Mouse (Mus musculus) liver, embryonic 11.5 days (tissue): ENCODE results near the gene Meis2. TPM values are rescaled to one million over a fixed set of nuclear protein-coding genes. Genes with fewer than 3 reads are reported as not detected.

Source experiments
- ATAC-seq: fragments of 200-750 bp; cut with Nextera tagmentation; replicated peaks from 2 replicates; pipeline ENCODE4 v1.8.0; 2017; ENCODE audit warnings: moderate number of reproducible peaks, mild to moderate bottlenecking, moderate TSS enrichment, moderate library complexity; ENCODE audit not compliant: low FRiP score
- DNase-seq: peaks from one replicate; pipeline ENCODE4 v3.0.0-alpha.2; 2017; ENCODE audit warnings: low spot score
- H3K27ac ChIP-seq: fragments of 300-500 bp; sonication (generic); 2 replicates; pipeline ENCODE4 v1.5.1; 2014; ENCODE audit warnings: mild to moderate bottlenecking, low read depth, low read length, control low read depth
- H3K27me3 ChIP-seq: fragments of 300-500 bp; sonication (generic); replicated peaks from 2 replicates; pipeline ENCODE4 v1.6.1; 2014; ENCODE audit warnings: low read length, mixed read lengths; ENCODE audit not compliant: control insufficient read depth, insufficient read depth
- H3K36me3 ChIP-seq: fragments of 300-500 bp; sonication (generic); 2 replicates; pipeline ENCODE4 v1.6.1; 2014; ENCODE audit warnings: mild to moderate bottlenecking, low read length, moderate library complexity, mixed read lengths; ENCODE audit not compliant: control insufficient read depth, insufficient read depth
- H3K4me1 ChIP-seq: fragments of 300-500 bp; sonication (generic); replicated peaks from 2 replicates; pipeline ENCODE4 v1.6.1; 2014; ENCODE audit warnings: low read length, mixed read lengths; ENCODE audit not compliant: control insufficient read depth, insufficient read depth
- H3K4me2 ChIP-seq: fragments of 300-500 bp; sonication (generic); 2 replicates; pipeline ENCODE4 v1.6.1; 2014; ENCODE audit warnings: mild to moderate bottlenecking, control low read depth, moderate library complexity
- H3K4me3 ChIP-seq: fragments of 300-500 bp; sonication (generic); 2 replicates; pipeline ENCODE4 v1.5.1; 2014; ENCODE audit warnings: low read depth, low read length, control low read depth
- H3K9ac ChIP-seq: fragments of 300-500 bp; sonication (generic); 2 replicates; pipeline ENCODE4 v1.6.1; 2014; ENCODE audit warnings: low read depth, low read length, control low read depth
- H3K9me3 ChIP-seq: fragments of 300-500 bp; sonication (generic); 2 replicates; pipeline ENCODE4 v1.6.1; 2016; ENCODE audit warnings: low read length, inconsistent platforms, mixed read lengths; ENCODE audit not compliant: control insufficient read depth
- WGBS: fragments of 180-500 bp; shearing (Covaris S2); extraction: QIAGEN DNeasy Blood & Tissue Kit; methylation state at CpG from one replicate; pipeline ENCODE4 v1.1.7; 2014; 5-methylcytosine and 5-hydroxymethylcytosine counted together
- polyA plus RNA-seq: library from polyadenylated mRNA; unstranded; fragments of >200 nt; fragmentation: Nextera tagmentation; extraction: Ambion mirVana; gene quantifications from 2 replicates; pipeline ENCODE4 v1.2.1, GENCODE M21; 2014

Meis2 gene
- polyA plus RNA-seq, 1 experiment from 2014 or later = 20.0 TPM

GRCm38 (mm10) chr2:116021046-116021445 lies 44.6 kb downstream of the Meis2 start:
- DNase-seq (no peak), ATAC-seq (peak; percentile 69)
- H3K9me3 ChIP-seq = no peaks in the 10 kb centered on the region
- H3K36me3 ChIP-seq = no peaks in the 10 kb centered on the region
- no peaks in the 10 kb centered on the region for H3K27me3 ChIP-seq
- no peak overlapping the region for H3K9ac ChIP-seq
- no peak overlapping the region for H3K4me3 ChIP-seq
- 25% methylated on average over 9 of the region's 9 CpGs for WGBS
- no peak overlapping the region for H3K27ac ChIP-seq
- H3K4me1 ChIP-seq = peaks cover 10% of the 10 kb centered on the region
- peak overlapping the region; percentile 23 for H3K4me2 ChIP-seq

GRCm38 (mm10) chr2:116020451-116020951 lies 45.1 kb downstream of the Meis2 start:
- Histone ChIP-seq H3K9ac (no peak overlapping the region), H3K9me3 (no peaks in the 10 kb centered on the region), H3K4me3 (no peak overlapping the region), H3K4me1 (peaks cover 10% of the 10 kb centered on the region), H3K36me3 (no peaks in the 10 kb centered on the region), H3K4me2 (peak overlapping the region; percentile 23), H3K27me3 (no peaks in the 10 kb centered on the region), H3K27ac (no peak overlapping the region)
- peak; percentile 46 for ATAC-seq
- DNase-seq = no peak
- WGBS = 44% methylated on average over 5 of the region's 5 CpGs

DNA sequence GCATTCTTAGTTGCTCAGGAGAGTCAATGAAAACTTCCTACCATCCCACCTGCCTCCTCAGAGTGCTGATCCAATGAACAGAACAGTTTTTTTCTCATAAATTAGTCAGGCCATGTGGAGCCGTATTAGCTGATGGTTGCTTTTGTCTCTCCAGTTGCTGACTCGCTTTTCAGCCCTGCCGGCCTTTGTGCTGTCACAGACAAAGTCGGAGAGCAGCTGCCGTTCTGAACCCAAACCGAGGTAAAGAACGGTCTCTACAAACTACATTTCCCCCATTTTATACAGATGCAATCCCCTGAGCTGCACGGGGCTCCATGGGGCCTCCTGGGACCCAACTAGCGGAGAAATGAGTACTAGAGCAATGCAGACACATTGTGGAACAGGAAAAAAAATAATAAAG lies 45.7 kb downstream of the Meis2 start:
- H3K4me1 ChIP-seq = peaks cover 10% of the 10 kb centered on the region
- no peaks in the 10 kb centered on the region for H3K27me3 ChIP-seq
- WGBS = 56% methylated on average over 9 of the region's 9 CpGs
- ATAC-seq = no peak
- H3K27ac ChIP-seq = no peak overlapping the region
- no peak overlapping the region for H3K9ac ChIP-seq
- no peak overlapping the region for H3K4me3 ChIP-seq
- H3K4me2 ChIP-seq = no peak overlapping the region
- H3K9me3 ChIP-seq = no peaks in the 10 kb centered on the region
- no peaks in the 10 kb centered on the region for H3K36me3 ChIP-seq
- DNase-seq = no peak

DNA sequence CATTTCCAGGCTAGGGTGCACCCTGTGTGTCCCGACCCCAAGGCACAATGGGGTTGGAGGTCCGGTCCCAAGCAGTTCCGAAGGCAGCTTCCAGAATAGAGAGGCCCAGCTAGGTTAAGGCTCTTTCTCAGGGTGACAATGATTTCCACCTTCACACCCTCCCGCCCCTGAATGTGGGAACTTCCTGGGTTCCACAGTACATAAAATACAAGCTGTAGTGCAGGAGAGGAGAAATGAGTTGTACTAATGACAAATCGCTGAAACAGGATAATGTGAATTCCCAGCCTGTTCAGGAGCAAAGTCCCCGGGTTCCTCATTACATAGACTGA lies 46.2 kb downstream of the Meis2 start:
- no peak overlapping the region for H3K4me3 ChIP-seq
- no peak overlapping the region for H3K9ac ChIP-seq
- WGBS = 75% methylated on average over 6 of the region's 6 CpGs
- H3K27ac ChIP-seq = no peak overlapping the region
- peaks cover 10% of the 10 kb centered on the region for H3K4me1 ChIP-seq
- no peak overlapping the region for H3K4me2 ChIP-seq
- H3K27me3 ChIP-seq = no peaks in the 10 kb centered on the region
- no peak for ATAC-seq
- H3K36me3 ChIP-seq = no peaks in the 10 kb centered on the region
- no peaks in the 10 kb centered on the region for H3K9me3 ChIP-seq
- DNase-seq = no peak

DNA sequence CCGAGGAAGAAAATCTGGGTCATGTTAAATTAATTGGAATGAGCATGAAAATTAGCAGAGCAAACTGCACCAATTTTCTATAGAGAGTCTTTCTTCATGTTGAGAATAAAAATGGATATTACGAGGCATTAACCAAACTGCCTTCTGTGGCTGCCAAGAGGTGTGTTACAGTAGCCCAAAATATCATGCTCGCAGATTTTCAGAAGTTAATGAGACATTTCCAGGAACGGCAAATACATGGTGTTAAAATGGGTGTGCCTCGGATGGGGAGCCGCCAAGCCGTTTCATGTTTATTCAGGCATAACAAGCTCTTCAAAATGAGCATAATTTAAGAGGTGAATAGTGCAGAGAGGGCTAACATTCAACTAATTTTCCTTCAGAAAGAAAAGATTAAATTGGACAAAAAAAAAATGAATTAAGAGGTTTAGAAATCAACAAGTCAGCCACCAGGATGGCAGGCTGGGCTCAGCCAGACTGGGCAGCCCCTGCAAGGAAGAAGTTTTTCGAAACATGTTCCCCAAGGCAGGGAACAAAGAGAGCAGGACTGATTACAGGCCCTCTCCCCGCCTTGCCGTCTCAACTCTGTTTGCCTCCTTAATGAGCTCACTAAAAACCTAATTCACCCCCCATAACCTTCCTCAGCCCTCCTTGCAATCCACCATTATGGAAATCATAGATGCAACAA lies 46.7 kb downstream of the Meis2 start:
- ATAC-seq = no peak
- Histone ChIP-seq H3K4me2 (no peak overlapping the region), H3K9ac (no peak overlapping the region), H3K27ac (no peak overlapping the region), H3K4me1 (peaks cover 10% of the 10 kb centered on the region), H3K27me3 (no peaks in the 10 kb centered on the region), H3K9me3 (no peaks in the 10 kb centered on the region), H3K4me3 (no peak overlapping the region), H3K36me3 (no peaks in the 10 kb centered on the region)
- whole genome bisulfite sequencing = 81% methylated on average over 10 of the region's 10 CpGs
- no peak for DNase-seq

GRCm38 (mm10) chr2:116015520-116015919 lies 50.1 kb downstream of the Meis2 start:
- DNase-seq (no peak), ATAC-seq (no peak)
- peaks cover 5% of the 10 kb centered on the region for H3K4me1 ChIP-seq
- H3K9ac ChIP-seq = no peak overlapping the region
- no peaks in the 10 kb centered on the region for H3K27me3 ChIP-seq
- H3K27ac ChIP-seq = no peak overlapping the region
- no peaks in the 10 kb centered on the region for H3K36me3 ChIP-seq
- H3K4me3 ChIP-seq = no peak overlapping the region
- no peak overlapping the region for H3K4me2 ChIP-seq
- 71% methylated on average over 10 of the region's 10 CpGs for WGBS
- H3K9me3 ChIP-seq = no peaks in the 10 kb centered on the region

DNA sequence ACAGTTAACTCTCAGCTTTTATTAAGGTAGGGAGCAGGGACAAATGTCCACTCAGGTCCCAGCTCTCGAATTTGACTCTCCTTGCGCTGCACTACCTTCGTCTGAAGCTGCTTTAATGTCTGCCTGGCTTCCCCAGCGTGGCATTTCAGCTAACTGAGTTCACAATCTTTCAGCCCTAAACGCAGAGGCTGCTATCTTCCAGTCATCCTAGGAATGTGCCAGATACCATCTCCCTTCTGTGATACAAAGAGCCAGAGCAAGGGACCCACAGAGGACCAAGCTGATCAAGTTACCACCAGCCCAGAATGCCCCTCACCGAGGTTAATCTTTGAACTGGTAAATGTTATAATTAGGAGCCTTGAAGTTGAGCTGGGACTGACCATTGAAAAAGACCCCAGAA lies 55.2 kb downstream of the Meis2 start:
- Histone ChIP-seq H3K4me1 (no peaks in the 10 kb centered on the region), H3K4me3 (no peak overlapping the region), H3K36me3 (no peaks in the 10 kb centered on the region), H3K27ac (no peak overlapping the region), H3K9me3 (no peaks in the 10 kb centered on the region), H3K4me2 (no peak overlapping the region), H3K27me3 (no peaks in the 10 kb centered on the region), H3K9ac (no peak overlapping the region)
- DNase-seq (no peak), ATAC-seq (no peak)
- WGBS = 26% methylated on average over 6 of the region's 6 CpGs

DNA sequence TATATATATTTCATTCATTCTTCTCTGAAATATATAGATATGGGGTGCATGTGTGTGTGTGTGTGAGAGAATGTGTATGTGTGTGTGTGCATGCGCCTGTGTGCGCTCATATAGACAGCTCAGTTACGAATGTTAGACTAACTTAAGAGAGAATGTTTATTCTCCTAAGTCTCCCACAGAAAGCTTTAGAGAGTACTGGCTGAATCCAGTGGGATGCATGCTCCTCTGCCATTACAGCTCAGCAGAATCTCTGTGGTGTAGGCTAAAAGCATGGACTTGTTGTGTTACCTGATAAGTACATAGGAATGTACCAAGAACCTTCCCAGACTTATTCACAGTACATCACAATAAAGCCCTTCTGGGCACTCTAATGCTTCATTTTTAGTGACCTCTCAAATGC lies 55.6 kb downstream of the Meis2 start:
- WGBS = 82% methylated on average over 3 of the region's 3 CpGs
- no peak for ATAC-seq

More for the DNA sequence above, 55.6 kb downstream of the Meis2 start:
- H3K9ac ChIP-seq = no peak overlapping the region
- no peaks in the 10 kb centered on the region for H3K9me3 ChIP-seq
- no peak for DNase-seq
- no peaks in the 10 kb centered on the region for H3K27me3 ChIP-seq
- H3K4me2 ChIP-seq = no peak overlapping the region
- no peak overlapping the region for H3K27ac ChIP-seq
- H3K36me3 ChIP-seq = no peaks in the 10 kb centered on the region
- no peak overlapping the region for H3K4me3 ChIP-seq
- no peaks in the 10 kb centered on the region for H3K4me1 ChIP-seq
